Mouse (Mus musculus): ENCODE data around the gene Clstn3. TPM values are rescaled to one million over a fixed set of nuclear protein-coding genes. Genes with fewer than 3 reads are reported as not detected.

Gene Clstn3
- 1 to 10 TPM; 3.1 to 4.5 TPM for total RNA-seq (2023)

DNA sequence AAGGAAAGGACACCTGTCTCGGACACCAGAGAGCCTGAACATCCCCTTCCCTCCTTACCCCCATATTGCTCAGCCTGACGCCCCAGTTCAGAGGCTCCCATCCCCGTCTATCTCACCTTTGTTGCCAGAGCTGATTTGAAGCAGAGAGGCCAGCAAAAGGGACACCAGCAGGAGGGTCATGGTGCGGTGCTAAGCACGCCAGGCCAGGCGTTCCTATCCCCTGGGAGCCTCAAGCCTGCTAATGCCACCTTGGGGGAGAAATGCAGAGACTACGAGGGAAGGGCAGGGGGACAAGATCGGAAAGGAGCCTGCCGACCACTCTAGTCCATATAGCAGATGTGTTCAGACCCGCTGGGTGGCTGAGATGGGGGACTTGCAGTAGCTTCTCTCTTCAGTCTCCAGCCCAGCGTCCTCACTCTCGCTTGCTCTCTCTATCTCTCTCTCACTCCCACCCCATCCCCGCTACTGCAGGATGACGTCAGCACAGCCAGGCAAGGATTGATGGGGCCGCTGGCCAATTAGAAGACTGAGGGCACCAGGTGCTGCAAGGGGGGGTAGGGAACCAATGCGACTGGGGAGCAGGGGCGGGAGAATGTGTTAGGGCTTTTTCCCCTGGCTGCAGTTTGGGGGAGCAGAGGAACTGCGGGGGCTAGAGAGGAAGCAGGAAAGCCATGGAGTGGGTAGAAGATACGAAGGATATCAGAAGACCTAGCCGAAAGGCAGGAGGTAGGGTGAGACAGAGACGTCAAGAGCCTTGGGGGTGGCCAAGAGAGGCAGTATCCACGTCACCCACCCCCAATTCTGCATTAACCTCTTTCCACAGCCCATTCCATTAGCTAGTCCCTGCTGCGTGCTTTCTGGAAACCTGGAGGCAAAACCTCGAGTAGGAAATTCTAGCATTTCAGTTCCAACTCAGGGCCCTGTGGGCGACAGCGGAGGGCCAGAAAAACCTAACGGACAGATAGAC is at the start of gene Clstn3:
Clstn3 (minus strand) TSS at position 490 of the 967 bp plus-strand sequence.

DNA sequence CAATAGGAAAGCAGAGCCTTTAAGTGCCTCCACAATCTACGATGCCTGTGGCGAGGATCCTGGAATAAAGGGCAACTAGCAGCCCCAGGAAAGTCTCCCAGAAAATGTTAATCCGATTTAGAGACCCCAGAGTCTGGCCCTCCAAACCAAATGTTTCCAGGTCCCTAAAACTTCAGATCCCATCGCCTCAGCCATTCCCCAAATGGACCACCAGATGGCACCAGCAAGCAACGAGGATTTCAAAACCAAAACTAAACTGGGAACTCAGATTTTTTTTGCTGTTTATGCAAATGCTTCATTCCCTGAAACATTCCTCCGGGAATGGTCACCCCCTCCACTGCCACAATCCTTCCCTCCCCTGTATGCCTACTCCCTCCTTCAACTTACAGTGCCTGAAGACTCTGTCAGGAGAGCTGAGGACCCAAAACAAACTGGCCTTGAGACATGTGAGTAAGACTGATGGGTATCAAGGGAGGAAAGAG is 47.8 kb upstream of the Clstn3 start, which contains the start of gene C1ra:
C1ra (plus strand) TSS at position 51 of the 482 bp plus-strand sequence.

DNA sequence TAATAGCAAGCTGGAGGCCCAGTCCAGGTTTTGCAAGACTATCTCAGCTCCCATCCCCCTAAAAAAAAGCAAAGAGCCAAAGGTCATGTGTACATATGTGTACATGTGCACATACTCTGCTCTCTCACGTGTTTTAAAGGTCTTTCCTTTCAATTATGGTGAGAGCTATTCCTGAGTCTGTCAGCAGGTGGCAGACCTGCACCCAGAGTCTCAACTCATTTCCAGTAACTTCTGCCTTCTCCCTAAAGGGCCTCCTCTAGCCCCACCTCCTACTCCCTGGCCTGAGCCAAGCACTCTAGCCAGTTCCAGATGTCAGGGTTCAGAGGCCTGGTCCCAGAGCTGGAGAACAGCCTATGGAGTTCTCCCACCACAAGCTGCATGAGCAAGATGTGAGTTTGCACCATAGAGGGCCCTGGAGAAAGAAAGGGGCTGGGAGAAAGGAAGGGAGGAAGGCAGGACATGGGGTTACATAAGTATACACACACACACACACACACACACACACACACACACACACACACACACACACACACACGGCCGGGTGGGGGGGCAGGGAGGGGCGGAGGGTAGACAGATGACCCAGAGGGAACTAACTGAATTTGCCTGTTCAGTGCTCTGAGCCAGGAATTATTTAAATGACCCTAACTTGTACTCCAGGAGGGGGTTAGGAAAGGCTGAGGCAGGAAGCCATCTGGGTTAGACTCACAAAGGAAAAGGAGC is 28.4 kb upstream of the Clstn3 start, which contains the start of gene C1rl:
C1rl (plus strand) TSS at position 272 of the 720 bp plus-strand sequence.

DNA sequence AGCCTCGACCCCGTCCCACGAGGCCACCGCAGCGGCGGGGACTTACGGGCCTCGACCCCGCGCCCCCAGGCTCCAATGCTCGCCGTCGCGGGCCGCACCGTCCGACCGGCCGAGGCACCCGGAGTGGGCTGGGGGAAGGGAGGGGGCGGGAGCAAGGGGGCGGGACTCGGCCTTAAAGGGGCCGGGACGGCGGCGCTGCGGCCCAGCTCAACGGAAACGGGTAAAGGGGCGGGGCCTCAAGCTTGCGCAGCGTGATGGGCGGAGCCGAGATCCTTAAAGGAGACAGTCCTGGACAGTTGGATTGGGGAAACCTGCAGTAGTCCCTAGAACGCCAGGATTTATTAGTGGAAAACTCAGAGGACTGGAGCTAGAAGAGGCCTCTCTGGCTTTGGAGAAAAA is 49.7 kb downstream of the Clstn3 start, which contains the start of gene Pex5:
Pex5 (minus strand) TSS at position 141 of the 399 bp plus-strand sequence.

Other genes with a start within 250 kb of the Clstn3 start
- not detected for gene Vmn2r27, start 232.9 kb downstream of the Clstn3 start, total RNA-seq (2023)
- 1 to 10 TPM; 2.5 to 3.5 TPM for gene Cd163, start 160.1 kb downstream of the Clstn3 start, total RNA-seq (2023)
- gene Pex5, start 49.7 kb downstream of the Clstn3 start, total RNA-seq (2023), result 10 to 100 TPM; 41.4 to 43.1 TPM
- 10 to 100 TPM; 44.5 to 46.7 TPM for gene C1rl, start 28.3 kb upstream of the Clstn3 start, total RNA-seq (2023)
- gene C1ra, start 47.6 kb upstream of the Clstn3 start, total RNA-seq (2023), result 1 to 10 TPM; 3.5 to 5.7 TPM
- not detected for gene C1s1, start 77.6 kb upstream of the Clstn3 start, total RNA-seq (2023)
- under 1 TPM; 0.22 to 0.62 TPM for gene C1rb, start 105.5 kb upstream of the Clstn3 start, total RNA-seq (2023)
- under 1 TPM in 1 of 2 experiments, not detected in 1; 0.13 TPM for gene C1s2, start 171.3 kb upstream of the Clstn3 start, total RNA-seq (2023)
- 10 to 100 TPM; 55.6 to 64.5 TPM for gene Lpcat3, start 198.2 kb upstream of the Clstn3 start, total RNA-seq (2023)
- gene Emg1, start 247.4 kb upstream of the Clstn3 start, total RNA-seq (2023), result 10 to 100 TPM; 53.2 to 62.5 TPM
- gene Phb2, start 247.5 kb upstream of the Clstn3 start, total RNA-seq (2023), result 100 to 1,000 TPM; 119 to 130 TPM